Mouse (Mus musculus) kidney, postnatal 36 days (tissue): Measurements from ENCODE around the gene Rab11fip3.
A peak's percentile ranks its signal among the peaks of the same experiment; 100 is the strongest.

Source experiments
- DNase-seq, 2 experiments: peaks; one replicate each; pipeline ENCODE4 v3.0.0; 2021 to 2022; ENCODE audit warnings: mixed read lengths in 2 of 2

The Rab11fip3 gene

DNA sequence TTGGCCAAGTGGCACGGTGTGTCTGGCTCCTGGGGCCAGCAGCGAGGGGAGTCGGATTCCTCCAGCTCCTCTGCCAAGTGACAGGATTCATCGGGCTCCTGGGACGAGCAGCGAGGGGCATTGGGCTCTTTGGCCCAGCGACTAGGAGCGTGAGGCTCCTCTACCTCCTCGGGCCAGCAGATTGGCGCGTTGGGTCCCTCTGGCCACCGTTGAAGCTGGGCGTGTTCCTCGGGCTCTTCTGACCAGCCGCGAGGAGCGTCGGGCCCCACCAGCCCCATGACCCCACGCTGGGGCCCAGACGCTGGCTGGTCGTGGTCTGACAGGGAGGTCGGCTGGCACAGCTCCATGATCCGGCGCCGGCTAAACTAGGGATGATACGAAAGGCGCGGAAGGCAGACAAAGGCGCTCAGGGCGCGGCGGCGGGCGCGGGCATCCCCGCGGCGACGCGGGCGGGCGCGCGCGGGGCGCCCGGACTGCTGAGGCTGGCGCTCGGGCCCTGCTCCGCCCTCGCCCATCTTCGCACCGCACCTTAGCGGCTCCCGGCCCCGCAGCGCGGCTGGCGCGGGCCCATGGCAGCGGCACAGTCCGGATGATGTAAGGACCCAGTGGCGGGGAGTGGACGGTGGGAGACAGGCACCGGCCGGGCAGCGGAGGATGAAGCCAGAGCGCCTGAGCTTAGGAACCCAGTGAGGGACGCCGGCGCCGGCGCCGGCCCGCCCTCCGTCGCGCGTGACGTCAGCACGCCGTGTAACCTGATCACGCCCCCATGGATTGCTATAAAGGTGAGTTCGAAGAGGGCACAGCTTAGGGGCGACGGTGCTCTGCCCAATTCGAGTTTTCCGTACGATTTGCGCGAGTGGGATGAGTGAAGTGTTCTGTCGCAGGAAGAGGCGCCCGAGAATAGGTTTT lies at the start of gene Rab11fip3:
TSS of gene Rab11fip3 (minus strand) at position 725 of the 909 bp plus-strand sequence.
- peak; percentile 88 to 93 for DNase-seq

DNA sequence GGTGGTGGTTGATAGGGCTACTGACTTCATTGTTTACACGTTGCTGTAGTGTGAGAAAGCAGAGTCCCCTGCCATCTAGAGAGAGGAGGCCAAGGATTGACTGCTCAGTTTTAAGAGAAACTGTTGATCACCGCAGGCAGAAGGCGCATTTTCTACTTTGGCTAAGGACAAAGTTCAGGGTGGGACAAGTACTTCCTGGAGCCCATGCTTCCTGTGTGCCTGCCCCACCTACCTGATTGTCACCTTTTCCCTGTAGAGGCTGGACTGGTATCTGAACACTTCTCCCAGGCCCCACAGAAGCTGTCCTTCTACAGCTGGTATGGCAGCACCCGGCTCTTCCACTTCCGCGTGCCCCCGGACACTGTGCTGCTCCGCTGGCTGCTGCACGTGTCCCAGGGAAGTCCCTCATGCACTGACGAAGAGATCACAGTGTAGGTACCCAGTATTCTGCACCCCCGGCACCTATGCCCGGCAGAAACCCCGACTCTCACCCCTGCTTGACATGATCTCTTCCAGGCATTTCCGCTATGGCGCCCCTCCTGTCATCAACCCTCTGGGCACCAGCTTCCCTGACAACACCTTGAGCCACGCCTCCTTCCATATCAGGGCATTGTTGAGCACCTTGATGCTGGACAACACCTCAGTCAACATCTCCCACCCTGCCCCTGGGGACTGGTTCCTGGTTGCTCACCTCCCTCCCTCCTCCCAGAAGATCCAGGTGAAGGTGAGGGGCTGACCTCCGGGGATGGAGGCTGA lies 47.3 kb upstream of the Rab11fip3 start:
- peak in 1 of 2 experiments; percentile 36 for DNase-seq

DNA sequence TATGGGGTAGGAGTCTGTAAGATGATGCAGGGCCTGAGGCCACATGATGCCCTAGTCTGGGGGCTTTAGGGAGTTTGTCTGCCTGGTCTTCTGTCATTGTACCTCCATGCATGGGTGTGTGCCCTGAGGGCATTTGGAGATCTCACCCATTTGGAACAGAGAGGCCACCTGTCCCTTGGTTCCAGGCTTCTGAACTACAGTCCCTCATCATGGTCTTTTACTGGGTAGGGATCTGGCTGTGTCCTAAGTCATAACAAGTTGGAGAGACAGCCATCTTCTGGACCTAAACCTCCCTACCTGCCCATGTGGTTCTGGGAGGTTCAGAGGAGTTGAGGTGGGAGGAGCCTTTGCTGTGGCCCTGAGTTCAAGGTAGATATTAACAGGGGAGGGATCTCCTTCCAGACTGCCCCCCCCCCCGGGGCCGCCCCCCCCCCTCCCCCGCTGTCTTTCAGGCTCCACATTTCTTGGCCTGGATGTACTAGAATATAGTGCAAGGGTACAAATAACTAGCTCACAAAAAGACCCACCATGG lies 46.7 kb upstream of the Rab11fip3 start:
- peak; percentile 66 to 78 for DNase-seq

DNA sequence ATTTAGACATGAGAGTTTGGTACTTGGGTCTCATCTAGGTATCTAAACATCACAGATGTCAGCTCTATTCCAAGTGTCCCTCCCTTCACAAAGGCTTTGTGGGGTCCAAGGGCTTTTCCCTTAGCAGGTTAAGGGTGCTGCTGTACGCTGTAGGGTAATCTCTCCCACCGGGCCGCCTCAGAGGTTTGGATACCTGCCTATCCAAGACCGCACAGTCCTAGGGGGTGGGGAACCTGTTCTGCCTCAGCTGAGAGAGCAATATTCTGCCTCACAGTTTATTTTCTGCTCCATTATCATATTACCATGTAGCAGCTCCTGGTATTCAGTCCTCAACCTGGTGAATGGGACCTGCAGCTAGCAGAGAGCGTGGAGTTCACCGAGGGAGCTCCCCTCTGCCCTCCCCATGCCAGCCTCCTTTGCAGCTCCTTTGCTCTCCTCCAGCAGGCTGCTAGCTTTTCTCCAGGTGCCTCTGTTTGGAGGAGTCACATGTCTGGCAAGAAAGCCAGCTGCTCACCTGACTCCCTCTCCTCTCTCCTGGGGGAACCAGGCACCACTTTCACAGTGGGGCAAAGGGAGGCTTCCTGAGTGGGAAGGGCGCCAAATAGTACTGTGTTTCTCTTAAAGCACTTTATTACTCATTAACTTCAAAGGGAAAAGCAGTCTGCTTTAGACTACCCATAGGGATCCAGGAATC lies 46.0 kb upstream of the Rab11fip3 start:
- peak; percentile 90 to 95 for DNase-seq

DNA sequence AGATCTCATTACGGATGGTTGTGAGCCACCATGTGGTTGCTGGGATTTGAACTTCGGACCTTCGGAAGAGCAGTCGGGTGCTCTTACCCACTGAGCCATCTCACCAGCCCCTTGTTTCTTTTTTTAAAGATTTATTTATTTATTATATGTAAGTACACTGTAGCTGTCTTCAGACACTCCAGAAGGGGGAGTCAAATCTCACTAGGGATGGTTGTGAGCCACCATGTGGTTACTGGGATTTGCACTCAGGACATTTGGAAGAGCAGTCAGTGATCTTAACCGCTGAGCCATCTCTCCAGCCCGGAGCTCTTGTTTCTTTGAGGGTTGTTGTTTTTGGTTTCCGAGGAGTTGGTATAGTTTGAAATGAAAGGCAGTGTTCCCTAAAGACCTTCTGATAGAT lies 45.1 kb upstream of the Rab11fip3 start:
- peak in 1 of 2 experiments; percentile 30 for DNase-seq

DNA sequence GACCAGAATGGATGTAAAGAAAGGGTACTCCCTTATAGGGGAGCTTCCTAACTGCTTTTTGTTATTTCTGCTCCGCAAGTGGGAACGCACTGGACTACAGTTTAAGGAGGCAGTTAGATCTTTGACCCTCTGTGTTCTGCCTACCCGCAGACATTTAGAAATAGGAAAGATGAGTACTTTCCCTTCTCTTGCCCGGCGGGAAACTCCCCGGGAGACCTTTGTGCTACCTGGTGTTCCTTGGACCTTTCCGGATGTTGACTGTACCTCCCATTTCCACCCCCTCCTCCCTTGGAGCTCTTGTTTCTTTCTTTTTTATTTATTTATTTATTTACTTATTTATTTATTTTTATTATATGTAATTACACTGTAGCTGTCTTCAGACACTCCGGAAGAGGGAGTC lies 44.7 kb upstream of the Rab11fip3 start:
- DNase-seq = peak; percentile 72 to 80

DNA sequence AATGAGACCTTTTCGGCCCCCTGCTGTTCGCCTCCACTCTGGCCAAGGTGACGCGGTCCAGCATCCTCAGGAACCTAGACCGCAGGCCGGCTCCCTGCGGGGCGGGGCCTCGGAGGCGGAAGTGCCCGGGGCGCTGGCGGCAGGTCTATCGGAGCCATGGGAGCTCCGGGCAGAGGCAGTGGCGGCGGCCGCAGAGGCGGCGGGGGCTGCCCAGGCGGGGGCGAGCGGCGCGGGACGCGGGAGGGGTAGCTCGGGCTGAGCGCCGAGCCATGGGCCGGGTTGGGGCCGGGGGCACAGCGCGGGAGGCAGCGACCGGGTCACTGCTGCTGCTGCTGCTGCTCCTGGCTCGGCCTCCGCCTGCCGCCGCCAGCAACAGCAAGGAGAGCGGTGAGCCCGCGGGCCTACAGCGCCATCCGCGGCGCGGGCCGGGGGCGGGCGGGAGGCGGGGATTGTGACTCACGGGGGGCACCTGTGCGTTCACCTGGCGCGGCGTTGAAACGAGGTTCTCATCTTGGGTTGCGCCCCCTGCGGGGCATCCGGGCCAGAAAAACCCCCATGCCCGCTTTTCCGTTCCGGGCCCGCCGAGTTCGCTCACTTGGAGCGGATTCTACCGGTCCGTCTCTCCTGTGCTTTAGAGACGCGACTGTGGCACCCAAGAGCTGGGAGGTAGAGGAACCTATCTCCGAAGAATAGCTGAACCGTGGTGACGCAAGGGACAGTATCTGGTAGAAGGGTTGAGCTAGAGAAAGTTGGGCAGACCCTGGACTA lies 44.0 kb upstream of the Rab11fip3 start, which contains the start of gene Tmem8:
TSS of gene Tmem8 (plus strand) at position 119 of the 768 bp plus-strand sequence.
- DNase-seq = peak; percentile 84 to 92

DNA sequence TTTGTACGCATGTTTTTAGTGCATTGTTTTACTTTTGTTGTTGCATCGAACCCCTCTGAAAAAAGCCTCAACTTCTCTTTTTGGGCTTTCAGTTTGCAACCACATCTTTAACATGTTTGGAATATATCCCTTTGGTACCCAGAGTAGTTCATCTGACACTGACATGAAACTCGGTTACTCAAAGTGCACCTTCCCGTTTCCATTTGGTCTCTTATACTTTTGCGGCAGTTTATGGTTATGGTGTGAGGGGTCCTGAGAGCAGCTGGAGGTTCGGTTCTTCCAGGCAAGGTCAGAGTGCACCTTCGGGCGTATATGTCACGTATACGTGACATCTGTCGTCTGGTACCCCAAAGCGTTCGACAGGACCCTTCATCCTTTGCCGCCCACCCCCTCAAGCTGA lies 43.4 kb upstream of the Rab11fip3 start:
- DNase-seq = no peak

DNA sequence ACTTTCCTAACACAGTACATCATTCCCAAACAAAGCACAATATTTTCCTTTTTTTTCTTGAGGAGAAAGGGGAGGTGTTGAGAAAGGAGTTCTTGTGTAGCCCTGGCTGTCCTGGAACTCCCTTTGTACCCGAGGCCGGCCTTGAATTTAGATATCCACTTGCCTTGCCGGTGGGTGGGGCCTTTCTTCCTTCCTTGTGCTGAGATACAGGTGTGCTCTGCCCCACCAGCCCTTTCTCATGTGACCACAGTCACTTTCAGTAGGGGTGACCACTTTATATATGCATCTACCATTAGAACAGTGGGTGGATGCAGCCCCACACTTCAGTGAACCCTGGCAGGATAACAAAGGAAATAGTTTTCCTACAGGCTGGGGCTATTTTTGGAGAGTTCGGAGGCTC lies 42.4 kb upstream of the Rab11fip3 start:
- DNase-seq = no peak

DNA sequence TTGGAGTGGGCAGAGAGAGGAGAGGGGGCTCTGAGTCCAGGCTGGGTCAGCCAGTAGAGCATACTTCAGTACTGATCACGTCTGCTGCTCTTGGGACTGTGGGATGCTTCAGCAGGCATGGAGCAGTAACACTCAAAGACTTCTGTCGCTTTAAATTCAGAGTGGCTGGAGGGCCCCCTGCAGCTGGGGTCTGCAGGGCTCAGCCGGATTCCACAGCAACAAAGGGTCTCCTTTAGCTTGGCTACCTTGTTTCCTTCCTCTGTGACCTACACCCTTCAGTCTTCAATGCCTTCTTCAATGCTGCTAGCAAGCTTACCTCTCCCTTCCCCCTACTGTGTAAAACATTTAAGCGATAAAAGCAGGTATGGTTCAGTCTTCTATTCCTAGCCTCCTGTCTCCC lies 41.7 kb upstream of the Rab11fip3 start:
- no peak for DNase-seq

DNA sequence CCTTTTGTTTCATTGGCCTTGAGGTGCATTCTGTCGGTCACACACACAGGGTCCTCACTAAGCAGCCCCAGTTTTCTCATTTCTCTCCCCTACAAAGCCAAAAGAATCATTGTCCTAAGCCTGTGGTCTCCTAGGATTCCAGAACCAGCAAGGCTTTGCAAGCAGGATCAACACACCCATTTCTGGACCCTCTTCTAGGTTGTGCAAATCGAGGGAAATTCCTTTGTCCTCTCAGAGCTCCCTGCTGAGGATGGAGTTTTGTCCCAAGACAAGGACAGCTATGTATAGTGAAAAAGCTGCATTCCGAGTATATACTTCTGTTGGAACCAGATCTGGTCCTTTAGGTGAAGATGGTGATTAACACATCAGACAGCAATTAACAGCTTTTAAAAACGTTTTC lies 40.8 kb upstream of the Rab11fip3 start:
- no peak for DNase-seq

DNA sequence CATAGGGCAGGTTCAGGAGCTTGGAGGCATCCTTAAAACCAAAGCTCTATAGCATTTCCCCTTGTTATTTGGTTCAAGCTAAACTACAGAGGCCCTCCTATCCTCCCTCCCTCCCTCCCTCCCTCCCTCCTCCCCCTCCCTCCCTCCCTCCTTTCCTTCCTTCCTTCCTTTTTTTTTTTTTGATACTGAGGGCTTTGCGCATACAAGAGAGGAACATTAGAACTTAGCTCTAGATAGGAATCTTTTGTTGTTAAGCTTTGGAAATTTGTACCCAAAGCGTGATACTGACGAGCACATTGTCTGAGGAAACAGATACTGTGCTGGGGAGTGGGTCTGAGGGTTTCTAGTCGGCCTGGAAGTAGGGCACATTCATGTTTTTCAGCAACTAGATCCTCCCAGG lies 36.3 kb upstream of the Rab11fip3 start:
- no peak for DNase-seq

DNA sequence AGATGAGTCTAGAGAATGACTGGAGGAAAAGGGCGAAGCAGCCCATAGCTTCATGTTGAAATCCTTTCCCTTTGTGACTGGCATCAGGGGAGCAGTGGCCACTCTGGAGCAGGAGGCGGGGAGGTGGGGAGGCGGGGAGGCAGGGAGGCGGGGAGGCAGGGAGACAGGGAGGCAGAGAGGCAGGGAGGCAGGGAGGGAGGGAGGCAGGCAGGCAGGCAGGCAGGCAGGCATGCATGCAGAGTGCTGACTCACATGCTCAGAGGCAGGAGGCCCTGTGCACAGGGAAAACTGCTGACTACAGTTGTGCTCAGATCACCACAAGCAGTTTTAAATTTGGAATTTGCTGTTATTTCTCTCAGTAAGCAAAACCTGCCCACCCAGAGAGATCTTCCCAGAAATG lies 32.1 kb upstream of the Rab11fip3 start:
- peak; percentile 77 to 89 for DNase-seq

DNA sequence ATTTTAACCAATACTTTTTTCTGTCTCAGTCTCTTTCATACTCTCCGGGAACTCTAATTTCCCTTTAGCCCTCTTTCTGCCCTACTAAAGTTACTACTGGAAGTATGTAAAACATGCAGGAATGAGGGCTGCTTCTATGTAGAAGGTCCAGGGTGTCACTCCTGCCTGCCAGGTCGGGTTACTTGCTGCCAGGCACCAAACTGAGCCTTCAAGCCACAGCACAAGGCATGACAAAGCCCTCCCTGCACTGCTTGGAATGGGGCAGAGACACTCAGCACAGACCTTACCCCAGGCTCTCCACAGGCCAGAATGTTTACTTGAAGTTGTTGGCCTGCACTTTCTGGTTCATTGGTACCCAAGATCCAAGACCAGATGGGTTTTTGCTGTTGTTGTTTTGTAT lies 30.8 kb upstream of the Rab11fip3 start:
- DNase-seq = no peak

DNA sequence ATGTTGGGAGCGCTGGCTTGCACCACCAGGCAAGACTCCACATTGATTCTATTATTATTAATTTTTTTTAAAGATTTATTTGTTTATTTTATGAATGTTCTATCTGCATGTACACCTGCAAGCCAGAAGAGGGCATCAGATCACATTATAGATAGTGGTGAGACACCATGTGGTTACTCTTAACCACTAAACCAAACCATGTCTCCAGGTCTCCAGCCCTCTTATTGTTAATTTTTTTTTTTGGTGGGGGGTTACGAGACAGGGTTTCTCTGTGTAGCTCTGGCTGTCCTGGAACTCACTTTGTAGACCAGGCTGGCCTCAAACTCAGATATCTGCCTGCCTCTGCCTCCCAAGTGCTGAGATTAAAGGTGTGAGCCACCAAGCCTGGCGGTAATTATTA lies 30.0 kb upstream of the Rab11fip3 start:
- DNase-seq = peak in 1 of 2 experiments; percentile 51

DNA sequence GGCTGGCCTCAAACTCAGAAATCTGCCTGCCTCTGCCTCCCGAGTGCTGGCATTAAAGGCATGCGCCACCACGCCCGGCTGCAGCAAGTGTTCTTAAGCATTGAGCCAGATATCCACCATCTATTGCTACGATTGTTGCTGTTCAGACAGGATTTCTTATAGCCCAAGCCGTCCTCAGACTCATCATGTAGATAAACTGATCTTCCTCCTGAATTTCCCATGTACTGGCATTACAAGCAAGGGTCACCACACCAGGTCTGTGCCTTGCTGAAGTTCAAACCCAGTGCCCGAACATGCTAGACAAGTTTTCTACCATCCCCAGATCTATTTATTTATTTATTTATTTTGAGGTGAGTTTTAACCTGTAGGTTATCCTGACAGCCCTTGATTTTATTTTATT lies 29.1 kb upstream of the Rab11fip3 start:
- DNase-seq = no peak

DNA sequence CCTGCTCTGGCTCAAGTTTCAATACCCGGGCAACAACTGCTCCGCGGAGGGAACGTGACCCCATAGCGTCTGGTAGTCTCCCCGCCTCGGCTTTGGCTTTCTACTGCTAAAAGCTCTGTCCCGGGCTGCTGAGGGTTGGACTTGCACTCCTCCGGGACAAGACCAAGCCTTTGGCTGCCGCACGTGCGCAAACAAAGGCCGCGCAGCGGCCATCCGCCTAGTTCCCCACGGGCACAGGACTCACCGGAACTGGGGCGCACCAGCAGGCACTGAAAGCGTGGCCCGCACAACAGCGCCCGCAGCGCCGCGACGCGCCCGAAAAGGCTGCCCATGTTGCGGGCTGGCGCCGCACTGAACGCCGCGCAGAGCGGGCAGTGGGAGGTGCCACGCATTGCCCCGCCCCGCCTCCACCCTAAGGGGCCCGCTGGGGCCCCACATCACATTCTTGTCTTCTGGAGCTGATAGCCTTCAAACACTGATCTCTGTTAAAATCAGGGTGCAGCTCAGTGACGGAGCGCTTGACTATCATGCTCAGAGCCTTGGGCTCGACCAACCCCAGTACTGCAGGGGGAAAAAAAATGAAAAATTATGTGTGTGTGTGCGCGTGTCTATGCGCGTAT lies 25.9 kb upstream of the Rab11fip3 start, which contains the start of gene Nme4:
TSS of gene Nme4 (minus strand) at position 482 of the 620 bp plus-strand sequence.
- DNase-seq = peak; percentile 37 to 72

DNA sequence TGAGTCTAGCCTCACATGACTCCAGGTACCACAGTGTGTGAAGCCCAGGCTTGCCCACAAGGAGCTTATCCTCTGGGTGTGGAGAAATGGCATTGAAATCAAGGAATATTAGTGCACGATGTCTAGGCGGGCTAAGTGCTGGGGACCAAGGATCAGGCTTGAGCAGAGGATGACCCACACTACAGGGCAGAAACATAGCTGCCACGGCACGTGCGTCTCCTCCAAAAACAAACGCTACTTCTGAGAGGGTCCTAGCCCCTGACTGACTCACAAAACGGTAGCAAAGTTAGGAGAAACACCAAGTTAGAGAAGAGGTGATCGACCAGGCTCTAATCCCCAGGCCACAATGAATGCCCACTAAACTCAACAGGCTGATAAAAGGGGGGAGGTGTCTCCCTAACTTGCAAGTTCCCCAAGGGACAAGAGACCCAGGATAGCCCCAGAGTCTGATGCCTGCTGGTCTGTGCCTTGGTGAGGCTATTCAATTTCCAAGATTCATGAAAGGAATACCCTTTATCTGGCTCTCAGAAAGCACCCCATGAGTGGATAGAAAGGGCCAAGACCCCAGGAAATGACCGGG lies 25.3 kb upstream of the Rab11fip3 start:
- no peak for DNase-seq

DNA sequence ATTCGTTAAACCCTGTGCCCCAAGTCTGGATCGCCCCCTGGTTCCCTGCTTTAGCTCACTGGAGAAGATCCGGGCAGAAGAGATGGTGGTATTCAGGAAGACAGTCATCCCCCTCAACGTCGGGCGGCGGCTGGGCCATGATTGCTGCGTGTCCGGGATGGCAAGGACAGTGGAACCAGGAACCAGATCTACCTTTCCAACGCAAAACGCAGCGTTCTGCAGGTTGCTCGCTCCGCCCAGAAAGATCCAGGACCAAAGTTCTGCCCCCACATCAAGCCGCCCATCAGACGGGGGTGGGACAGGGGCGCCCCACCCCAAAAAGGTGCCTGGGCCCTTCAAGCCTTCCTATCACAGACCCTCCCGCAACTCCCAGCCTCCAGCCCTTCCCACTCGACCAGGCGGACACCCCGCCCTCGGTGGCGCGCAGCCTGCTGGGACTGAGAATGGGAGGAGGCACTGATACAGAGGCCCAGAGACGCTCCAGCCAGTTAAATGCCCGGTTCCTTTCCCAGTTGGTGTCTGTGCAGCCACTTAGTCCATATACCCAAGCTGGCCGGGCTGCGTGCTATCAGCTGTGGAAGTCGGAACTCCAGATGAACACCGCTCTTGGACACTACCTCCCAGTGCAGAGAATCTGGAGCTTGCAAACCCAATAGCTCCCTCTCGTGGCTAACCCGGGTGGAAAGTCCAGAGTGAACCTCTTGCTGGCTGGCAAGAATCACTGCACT lies 20.7 kb upstream of the Rab11fip3 start, which contains the start of gene Decr2:
TSS of gene Decr2 (minus strand) at position 433 of the 728 bp plus-strand sequence.
- peak; percentile 93 to 94 for DNase-seq

DNA sequence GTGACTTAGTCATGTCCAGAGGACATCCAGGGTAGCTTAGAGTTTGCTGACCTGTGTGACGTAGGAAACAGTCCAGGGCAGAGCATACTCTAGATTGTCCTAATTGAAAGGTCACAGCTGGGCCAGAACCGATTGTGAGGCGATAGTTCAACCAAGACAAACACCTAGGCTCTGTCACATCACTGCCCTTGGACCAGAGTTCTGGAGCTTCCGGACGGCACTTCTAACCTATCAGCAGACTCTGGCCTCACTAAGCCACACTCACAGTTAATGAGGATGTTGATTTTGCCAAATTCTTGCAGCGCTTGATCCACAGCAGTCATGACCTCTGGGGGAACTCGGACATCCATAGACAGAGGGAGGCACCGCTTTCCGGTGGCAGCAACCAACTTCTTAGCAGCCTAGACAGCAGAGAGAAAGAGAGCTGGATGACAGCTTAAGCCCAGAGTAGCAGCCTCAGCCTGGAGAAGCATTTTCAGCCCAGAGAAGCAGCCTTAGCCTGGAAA lies 17.8 kb upstream of the Rab11fip3 start:
- DNase-seq = no peak
